Mouse (Mus musculus): ENCODE data around the gene Mettl5. TPM values are rescaled to one million over a fixed set of nuclear protein-coding genes. Genes with fewer than 3 reads are reported as not detected.
A peak's percentile ranks its signal among the peaks of the same experiment; 100 is the strongest.

Mettl5 gene
- total RNA-seq, 2 experiments from 2014 or later = 16.2 to 23.6 TPM

GRCm38 (mm10) chr2:69857882-69858281 is 27.5 kb downstream of the Mettl5 start:
- no peak for DNase-seq

GRCm38 (mm10) chr2:69856392-69856791 is 29.0 kb downstream of the Mettl5 start:
- DNase-seq = no peak

GRCm38 (mm10) chr2:69851427-69852058 is 33.9 kb downstream of the Mettl5 start:
- DNase-seq = peak; percentile 16 to 20

GRCm38 (mm10) chr2:69849215-69849614 is 36.2 kb downstream of the Mettl5 start:
- DNase-seq = peak in 1 of 2 experiments; percentile 28

GRCm38 (mm10) chr2:69840261-69840660 is 45.2 kb downstream of the Mettl5 start:
- DNase-seq = no peak

- DNase-seq = no peak
These were observed 46.7 kb downstream of the Mettl5 start for GRCm38 (mm10) chr2:69838707-69839106.

- no peak for DNase-seq
These were observed 47.4 kb downstream of the Mettl5 start for GRCm38 (mm10) chr2:69837996-69838395.

- DNase-seq = no peak
These were observed 48.0 kb downstream of the Mettl5 start for GRCm38 (mm10) chr2:69837244-69837967.

- no peak for DNase-seq
These were observed 55.3 kb downstream of the Mettl5 start for GRCm38 (mm10) chr2:69830116-69830515.

GRCm38 (mm10) chr2:69829680-69830079 is 55.7 kb downstream of the Mettl5 start:
- no peak for DNase-seq

GRCm38 (mm10) chr2:69828031-69828430 is 57.4 kb downstream of the Mettl5 start:
- no peak for DNase-seq

GRCm38 (mm10) chr2:69826380-69826779 is 59.0 kb downstream of the Mettl5 start:
- no peak for DNase-seq

- no peak for DNase-seq
These were observed 59.5 kb downstream of the Mettl5 start for GRCm38 (mm10) chr2:69825898-69826297.

- DNase-seq = peak; percentile 52 to 69
These were observed 62.2 kb downstream of the Mettl5 start for GRCm38 (mm10) chr2:69823129-69823677.

GRCm38 (mm10) chr2:69822361-69823128 is 62.9 kb downstream of the Mettl5 start:
- peak; percentile 52 to 62 for DNase-seq

GRCm38 (mm10) chr2:69821711-69822110 is 63.7 kb downstream of the Mettl5 start, which contains the start of gene Klhl23:
Gene Klhl23, plus strand, starts transcription at chr2:69821944.
- peak; percentile 17 to 25 for DNase-seq

Other genes starting within 250 kb of the Mettl5 start
- gene Bbs5, start 238.4 kb downstream of the Mettl5 start, total RNA-seq (2021) = 10 to 100 TPM in 1 of 2 experiments, 1 to 10 TPM in 1; 8.7 to 10.0 TPM
- under 1 TPM; 0.23 to 0.36 TPM for gene Klhl41, start 215.5 kb downstream of the Mettl5 start, total RNA-seq (2021)
- gene Fastkd1, start 172.1 kb downstream of the Mettl5 start, total RNA-seq (2021) = 10 to 100 TPM; 22.3 to 24.9 TPM
- gene Ppig, start 163.1 kb downstream of the Mettl5 start, total RNA-seq (2021) = 10 to 100 TPM; 68.8 to 70.1 TPM
- gene Ccdc173, start 96.0 kb downstream of the Mettl5 start, total RNA-seq (2021) = 1 to 10 TPM; 1.3 to 2.0 TPM
- gene Phospho2, start 96.0 kb downstream of the Mettl5 start, total RNA-seq (2021) = 10 to 100 TPM; 22.9 to 26.0 TPM
- gene Klhl23, start 63.7 kb downstream of the Mettl5 start, total RNA-seq (2021) = 10 to 100 TPM in 1 of 2 experiments, 1 to 10 TPM in 1; 9.1 to 12.5 TPM
- 100 to 1,000 TPM; 175 to 188 TPM for gene Ssb, start 24.1 kb downstream of the Mettl5 start, total RNA-seq (2021)
- gene Ubr3, start 11.6 kb upstream of the Mettl5 start, total RNA-seq (2021) = 10 to 100 TPM; 79.7 to 94.1 TPM
- not detected for gene Myo3b, start 153.5 kb upstream of the Mettl5 start, total RNA-seq (2021)